Mouse (Mus musculus) midbrain, embryonic 11.5 days (tissue): ENCODE data around the gene Gm3532. TPM values are rescaled to one million over a fixed set of nuclear protein-coding genes. Genes with fewer than 3 reads are reported as not detected.
"Not testable (repeated sequence)": the region's sequence is repeated elsewhere in the genome, so short reads cannot be mapped to it uniquely, and the experiment has no call there.

ENCODE experiments used
- ATAC-seq: fragments of 200-750 bp; cut with Nextera tagmentation; 2 replicates; pipeline ENCODE4 v1.8.0; 2017; ENCODE audit warnings: moderate TSS enrichment, moderate library complexity; ENCODE audit not compliant: low FRiP score
- DNase-seq: peaks from one replicate; pipeline ENCODE4 v3.0.0; 2015; ENCODE audit warnings: low spot score; ENCODE audit errors: missing footprints
- H3K27ac ChIP-seq: fragments of 300-500 bp; sonication (generic); 2 replicates; pipeline ENCODE4 v1.5.1; 2014; ENCODE audit warnings: low read depth, low read length
- H3K27me3 ChIP-seq: fragments of 300-500 bp; sonication (generic); 2 replicates; pipeline ENCODE4 v1.6.1; 2014; ENCODE audit warnings: mild to moderate bottlenecking, low read length, moderate library complexity, mixed read lengths; ENCODE audit not compliant: control insufficient read depth, insufficient read depth
- H3K36me3 ChIP-seq: fragments of 300-500 bp; sonication (generic); 2 replicates; pipeline ENCODE4 v1.6.1; 2014; ENCODE audit warnings: mild to moderate bottlenecking, low read length, moderate library complexity, mixed read lengths; ENCODE audit not compliant: control insufficient read depth, insufficient read depth
- H3K4me1 ChIP-seq: fragments of 300-500 bp; sonication (generic); 2 replicates; pipeline ENCODE4 v1.6.1; 2014; ENCODE audit warnings: low read length; ENCODE audit not compliant: control insufficient read depth, insufficient read depth
- H3K4me2 ChIP-seq: fragments of 300-500 bp; sonication (generic); 2 replicates; pipeline ENCODE4 v1.6.1; 2014; ENCODE audit warnings: mild to moderate bottlenecking, moderate library complexity
- H3K4me3 ChIP-seq: fragments of 300-500 bp; sonication (generic); 2 replicates; pipeline ENCODE4 v1.5.1; 2014; ENCODE audit warnings: low read depth, low read length
- H3K9ac ChIP-seq: fragments of 300-500 bp; sonication (generic); 2 replicates; pipeline ENCODE4 v1.6.1; 2014; ENCODE audit warnings: low read length
- H3K9me3 ChIP-seq: fragments of 300-500 bp; sonication (generic); 2 replicates; pipeline ENCODE4 v1.6.1; 2016; ENCODE audit warnings: low read length; ENCODE audit not compliant: control insufficient read depth
- WGBS: fragments of 180-500 bp; shearing (Covaris S2); extraction: QIAGEN DNeasy Blood & Tissue Kit; methylation state at CpG from one replicate; pipeline ENCODE4 v1.1.7; 2014; 5-methylcytosine and 5-hydroxymethylcytosine counted together
- polyA plus RNA-seq: library from polyadenylated mRNA; unstranded; fragments of >200 nt; fragmentation: Nextera tagmentation; extraction: Ambion mirVana; gene quantifications from 2 replicates; pipeline ENCODE4 v1.2.1, GENCODE M21; 2014

Gm3532 gene
- not detected in 2 replicates for polyA plus RNA-seq

- not testable (repeated sequence) for H3K27me3 ChIP-seq, H3K4me3 ChIP-seq, H3K4me2 ChIP-seq, ATAC-seq, H3K9ac ChIP-seq, H3K9me3 ChIP-seq, H3K4me1 ChIP-seq, H3K36me3 ChIP-seq, H3K27ac ChIP-seq, DNase-seq
- WGBS, result no CpG with 5 or more reads among the region's 2 CpGs
Observed at GRCm38 (mm10) chr14:5538196-5538595, at the start of gene Gm3532. Gene Gm3532, plus strand, starts transcription at chr14:5538496.

GRCm38 (mm10) chr14:5501374-5501773, 36.9 kb upstream of the Gm3532 start, which contains the start of gene Gm3488:
Gene Gm3488, plus strand, starts transcription at chr14:5501674.
- DNase-seq, H3K27me3 ChIP-seq, H3K4me3 ChIP-seq, H3K9me3 ChIP-seq, ATAC-seq, H3K36me3 ChIP-seq, H3K9ac ChIP-seq, H3K4me1 ChIP-seq, H3K27ac ChIP-seq, H3K4me2 ChIP-seq: not testable (repeated sequence)
- WGBS, result no CpG with 5 or more reads among the region's 35 CpGs

Other genes starting within 250 kb of the Gm3532 start
- gene Gm3542, start 203.6 kb upstream of the Gm3532 start, polyA plus RNA-seq, result not detected in 2 replicates
- not detected in 2 replicates for gene Gm3500, start 149.4 kb upstream of the Gm3532 start, polyA plus RNA-seq
- gene Gm3194, start 83.0 kb upstream of the Gm3532 start, polyA plus RNA-seq, result 1.0 TPM in 1 of 2 replicates, not detected in the other
- gene Gm8246, start 60.7 kb upstream of the Gm3532 start, polyA plus RNA-seq, result not detected in 2 replicates
- gene Gm3187, start 54.3 kb upstream of the Gm3532 start, polyA plus RNA-seq, result not detected in 2 replicates
- 2.0 and 2.7 TPM in 2 replicates for gene Gm3488, start 36.8 kb upstream of the Gm3532 start, polyA plus RNA-seq
- not detected in 2 replicates for gene Gm8265, start 94.5 kb downstream of the Gm3532 start, polyA plus RNA-seq
- not detected in 2 replicates for gene Gm9603, start 149.0 kb downstream of the Gm3532 start, polyA plus RNA-seq
- 0.26 TPM in 1 of 2 replicates, not detected in the other for gene Gm3373, start 203.1 kb downstream of the Gm3532 start, polyA plus RNA-seq